Mouse (Mus musculus) lung, postnatal 25 days (tissue): ENCODE data around the gene Ankle2.

Experiments used
- DNase-seq: peaks from one replicate; pipeline ENCODE4 v3.0.0; 2022; ENCODE audit warnings: low spot score

Ankle2 gene

DNA sequence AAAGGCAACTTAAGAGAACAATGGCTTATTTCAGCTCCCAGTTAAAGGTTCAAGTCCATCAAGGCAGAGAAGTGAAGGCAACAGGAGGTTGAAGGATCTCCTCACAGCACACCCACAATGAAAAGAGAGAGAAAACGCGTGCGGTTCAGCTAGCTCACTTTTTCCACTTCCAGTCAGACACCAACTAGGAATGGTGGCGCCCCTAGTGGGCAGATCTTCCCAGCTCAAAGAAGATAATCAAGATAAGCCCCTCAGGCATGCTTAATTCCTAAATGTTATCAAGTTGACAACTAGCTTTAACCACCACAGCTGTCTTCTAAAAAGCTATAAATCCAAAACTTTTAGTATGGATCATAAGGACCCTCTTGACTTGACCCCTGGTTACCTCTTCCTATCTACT is 53.7 kb downstream of the Ankle2 start:
- peak; percentile 60 for DNase-seq

DNA sequence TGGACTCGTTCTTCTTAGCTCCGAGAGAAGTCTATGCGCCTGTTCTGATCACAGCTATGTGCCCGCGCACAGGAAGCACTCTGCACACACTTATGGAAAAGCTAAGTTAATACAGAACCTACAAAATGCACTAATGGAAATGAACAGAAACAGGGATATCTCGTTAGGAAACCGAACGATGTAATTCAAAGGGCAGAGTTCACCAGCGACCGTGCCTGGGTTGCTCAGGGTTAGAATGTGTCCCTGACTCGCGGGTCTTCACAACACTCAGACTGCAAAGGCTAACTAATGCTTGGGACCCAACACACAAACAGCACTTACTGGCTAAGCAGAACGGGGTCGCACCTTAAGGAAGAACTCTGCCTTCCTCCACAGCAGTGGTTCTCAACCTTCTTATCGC is 54.4 kb downstream of the Ankle2 start:
- DNase-seq = no peak

DNA sequence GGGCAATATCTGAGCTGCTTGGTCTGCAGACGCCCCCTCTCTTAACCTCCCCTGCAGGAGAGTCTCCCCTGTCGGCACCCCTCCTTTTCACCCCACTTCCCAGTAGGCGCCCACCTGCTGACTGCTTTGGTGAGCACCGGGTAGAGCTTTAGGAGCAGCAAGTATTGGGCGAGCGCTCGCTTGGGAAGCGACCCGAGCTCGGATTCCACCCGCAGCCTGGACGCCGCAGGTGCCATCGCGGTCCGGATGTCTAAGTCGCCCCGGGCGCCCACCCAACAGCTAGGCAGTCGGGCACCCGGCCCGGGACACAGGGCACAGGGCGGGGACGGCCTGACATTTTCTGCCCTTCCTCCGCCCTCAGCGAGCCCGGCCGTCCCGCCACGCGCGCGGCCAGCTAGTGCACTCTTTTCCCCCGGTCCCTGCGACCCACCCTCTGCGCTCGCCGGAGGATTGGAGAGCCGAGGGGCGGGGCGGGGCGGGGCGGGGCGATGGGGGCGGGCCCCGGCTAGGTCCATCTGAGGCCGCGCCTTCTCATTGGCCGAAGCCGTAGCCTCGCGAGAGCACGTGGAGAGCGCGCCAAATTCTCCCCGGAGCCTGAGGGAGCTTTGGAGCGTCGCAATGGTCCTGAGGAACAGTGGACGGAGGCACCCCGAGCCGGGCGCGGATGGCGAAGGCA is 55.1 kb downstream of the Ankle2 start, which contains the start of the genes Pxmp2 and Pole:
Gene Pxmp2, minus strand, starts transcription at position 417 of the 676 bp plus-strand sequence.
Gene Pole, plus strand, starts transcription at position 537 of the 676 bp plus-strand sequence.
- peak; percentile 93 for DNase-seq

DNA sequence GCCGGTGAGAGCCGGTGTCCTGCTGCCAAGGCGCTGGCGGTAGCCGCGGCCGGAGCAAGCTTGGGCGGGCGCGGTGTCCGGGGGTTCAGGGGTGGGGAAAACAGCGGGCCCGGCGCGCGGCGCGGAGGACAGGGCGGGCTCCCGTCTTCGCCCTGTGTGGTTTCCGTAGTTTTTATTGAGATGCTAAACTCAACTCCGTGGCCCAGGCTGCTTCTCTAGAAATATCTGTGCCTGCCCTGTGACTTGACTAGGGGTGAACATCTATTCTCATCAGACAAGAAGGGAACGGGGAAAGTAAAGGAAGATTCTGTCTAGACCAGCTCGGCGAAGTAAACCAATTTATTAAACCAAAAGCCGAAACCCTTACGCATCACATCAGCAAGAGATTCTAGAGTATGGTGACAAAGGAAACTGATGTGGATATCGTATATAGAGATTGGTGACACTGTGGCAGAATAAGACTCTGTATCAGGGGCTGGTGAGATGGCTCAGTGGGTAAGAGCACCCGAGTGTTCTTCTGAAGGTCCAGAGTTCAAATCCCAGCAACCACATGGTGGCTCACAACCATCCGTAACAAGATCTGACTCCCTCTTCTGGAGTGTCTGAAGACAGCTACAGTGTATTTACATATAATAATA is 55.8 kb downstream of the Ankle2 start:
- DNase-seq = no peak

DNA sequence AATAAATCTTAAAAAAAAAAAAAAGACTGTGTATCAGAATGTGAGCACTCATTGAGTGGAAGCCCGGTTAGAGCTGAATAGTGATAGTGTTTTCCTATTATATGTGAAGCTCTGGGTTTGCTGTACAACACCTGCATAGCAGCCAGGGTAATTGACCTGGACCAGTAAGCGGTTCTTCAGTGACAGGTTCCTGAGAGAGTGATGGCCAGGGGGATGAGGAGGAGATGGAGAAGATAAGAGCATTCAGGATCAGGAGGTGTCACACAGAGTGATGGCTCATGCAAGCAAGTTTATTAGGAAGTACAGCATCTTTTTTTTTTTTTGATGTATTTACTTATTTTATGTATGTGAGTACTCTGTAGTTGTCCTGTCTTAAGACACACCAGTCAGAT is 56.3 kb downstream of the Ankle2 start:
- DNase-seq = no peak

DNA sequence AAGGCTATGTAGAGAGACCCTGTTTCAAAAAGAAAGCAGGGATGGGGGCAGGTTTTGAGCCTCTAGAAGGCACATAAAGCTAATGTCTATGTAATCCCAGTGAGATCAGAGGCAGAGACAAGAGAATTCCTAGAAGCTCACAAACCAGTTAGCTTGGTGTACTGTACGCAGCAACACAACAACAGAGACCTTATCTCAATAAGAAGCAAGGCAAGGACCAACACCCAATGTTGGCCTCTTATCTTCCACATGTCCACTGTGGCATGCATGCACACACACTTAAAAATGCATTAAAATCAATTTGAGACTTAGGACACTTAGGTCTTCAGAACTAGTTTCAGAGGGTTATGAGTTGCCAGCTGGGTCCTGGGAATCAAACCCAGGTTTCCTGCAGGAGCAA is 60.8 kb downstream of the Ankle2 start:
- DNase-seq = no peak

DNA sequence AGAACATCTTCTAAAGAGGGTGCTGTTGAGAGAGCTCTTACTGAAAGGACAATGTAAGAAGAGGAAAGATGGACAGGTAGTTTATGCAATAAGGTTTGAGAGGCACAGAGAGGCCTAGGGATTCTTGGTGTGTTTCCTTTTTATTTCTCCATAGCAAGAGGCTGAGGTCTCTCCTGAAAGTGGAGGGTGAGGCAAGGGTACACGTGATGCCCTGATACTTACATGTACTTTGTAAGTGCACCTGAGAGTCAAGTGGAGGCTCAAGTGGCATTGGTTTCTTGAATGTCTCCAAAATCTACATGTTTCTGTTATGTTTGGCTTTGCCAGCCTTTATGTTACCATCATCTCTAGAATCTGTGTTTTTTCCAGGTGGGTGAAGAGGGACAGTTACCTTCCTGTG is 65.8 kb downstream of the Ankle2 start:
- no peak for DNase-seq

DNA sequence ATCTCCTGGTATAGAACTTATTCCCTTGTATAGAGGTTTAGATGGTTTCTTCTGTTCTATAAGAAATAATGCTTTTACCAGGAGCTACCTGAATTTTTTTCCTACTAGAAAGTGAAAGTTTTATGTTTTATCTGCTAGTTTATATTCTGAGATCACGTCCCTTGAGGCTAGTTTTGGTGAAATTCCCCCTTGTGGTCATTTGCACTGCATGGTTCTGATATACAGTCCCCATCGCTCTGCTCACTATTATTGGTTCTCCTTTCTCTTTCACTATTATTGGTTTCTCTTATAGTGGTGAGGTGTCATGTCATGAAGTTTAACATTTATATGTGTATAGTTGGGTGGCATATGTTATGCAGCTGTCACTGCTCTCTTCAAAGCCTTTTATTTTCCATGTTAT is 69.8 kb downstream of the Ankle2 start:
- DNase-seq = no peak
